Mouse (Mus musculus): ENCODE results near the gene Traf3ip1. TPM values are rescaled to one million over a fixed set of nuclear protein-coding genes. Genes with fewer than 3 reads are reported as not detected.

The Traf3ip1 gene
- total and polyA plus RNA-seq, 3 experiments = 13.6 to 19.6 TPM; not detected in 1

GRCm38 (mm10) chr1:91541042-91541592, 46.7 kb downstream of the Traf3ip1 start:
- Histone ChIP-seq H3K27ac (ENCODE audit: control insufficient read depth, low read depth, low read length) (peak overlapping the region; percentile 15), H3K9ac (ENCODE audit: control insufficient read depth, low read depth, low read length, poor library complexity, severe bottlenecking) (peak overlapping the region; percentile 66), H3K27me3 (ENCODE audit: control insufficient read depth in 1 of 2, insufficient read depth in 2 of 2, low read length in 2 of 2) (no peaks in the 10 kb centered on the region), H3K79me2 (ENCODE audit: control insufficient read depth, insufficient read depth, low read length, poor library complexity) (peaks cover 25% of the 10 kb centered on the region), H3K4me1 (ENCODE audit: control insufficient read depth in 1 of 2, insufficient read depth in 2 of 2, low read length in 2 of 2) (peaks cover 27 to 37% of the 10 kb centered on the region in 2 experiments), H3K4me3 (ENCODE audit: control insufficient read depth in 1 of 2, insufficient read depth in 1 of 2, low read depth in 2 of 2, low read length in 2 of 2) (peak overlapping the region; percentile 60 to 93), H3K36me3 (ENCODE audit: control insufficient read depth in 1 of 2, insufficient read depth in 2 of 2, low read length in 2 of 2) (peaks cover 15 to 39% of the 10 kb centered on the region in 2 experiments), H3K9me3 (replicated peaks; ENCODE audit: insufficient read depth, low read length) (no peaks in the 10 kb centered on the region)
- 0 out of 2 replicates have a peak, but pooled peaks have one; percentile 67 for TF ChIP-seq CHD1 (IDR thresholded peaks at IDR 0.05; ENCODE audit: low read depth, low read length)
- 0 out of 4 replicates have a peak, but pooled peaks of 1 of the 2 experiments have one; percentile 16 for TF ChIP-seq EP300 (IDR thresholded peaks at IDR 0.05; ENCODE audit: low read depth in 1 of 2, low read length in 2 of 2)
- peak; percentile 27; the same call in 1 of the 2 replicates for TF ChIP-seq MAX (IDR thresholded peaks at IDR 0.05; ENCODE audit: low read length)
- no peak for TF ChIP-seq POLR2AphosphoS5 (IDR thresholded peaks at IDR 0.05; ENCODE audit: borderline replicate concordance, low read depth, low read length)
- peak; percentile 27 for DNase-seq (ENCODE audit: low read depth, low spot score)

- H3K9ac ChIP-seq (ENCODE audit: control insufficient read depth, low read depth, low read length, poor library complexity, severe bottlenecking) = no peak overlapping the region
- TF ChIP-seq MAZ (IDR thresholded peaks at IDR 0.05; ENCODE audit: low read depth, low read length) (no peak), GATA1 (IDR thresholded peaks at IDR 0.05; ENCODE audit: low read depth, low read length) (peak; percentile 41; the same call in 1 of the 2 replicates)
- H3K4me1 ChIP-seq (ENCODE audit: control insufficient read depth in 1 of 2, insufficient read depth in 2 of 2, low read length in 2 of 2) = peaks cover 23 to 30% of the 10 kb centered on the region in 2 experiments
- peaks cover 25% of the 10 kb centered on the region for H3K79me2 ChIP-seq (ENCODE audit: control insufficient read depth, insufficient read depth, low read length, poor library complexity)
- H3K27ac ChIP-seq (ENCODE audit: control insufficient read depth, low read depth, low read length) = no peak overlapping the region
- DNase-seq (ENCODE audit: low read depth, low spot score) = peak; percentile 35
- no peaks in the 10 kb centered on the region for H3K27me3 ChIP-seq (ENCODE audit: control insufficient read depth in 1 of 2, insufficient read depth in 2 of 2, low read length in 2 of 2)
- no peak overlapping the region for H3K4me3 ChIP-seq (ENCODE audit: control insufficient read depth in 1 of 2, insufficient read depth in 1 of 2, low read depth in 2 of 2, low read length in 2 of 2)
- H3K9me3 ChIP-seq (replicated peaks; ENCODE audit: insufficient read depth, low read length) = no peaks in the 10 kb centered on the region
- H3K36me3 ChIP-seq (ENCODE audit: control insufficient read depth in 1 of 2, insufficient read depth in 2 of 2, low read length in 2 of 2) = peaks cover 22 to 29% of the 10 kb centered on the region in 2 experiments
Observed at GRCm38 (mm10) chr1:91543974-91544373, 49.5 kb downstream of the Traf3ip1 start.

GRCm38 (mm10) chr1:91545226-91545625, 50.8 kb downstream of the Traf3ip1 start:
- Histone ChIP-seq H3K27ac (ENCODE audit: control insufficient read depth, low read depth, low read length) (no peak overlapping the region), H3K27me3 (ENCODE audit: control insufficient read depth in 1 of 2, insufficient read depth in 2 of 2, low read length in 2 of 2) (no peaks in the 10 kb centered on the region), H3K36me3 (ENCODE audit: control insufficient read depth in 1 of 2, insufficient read depth in 2 of 2, low read length in 2 of 2) (peaks cover 22 to 24% of the 10 kb centered on the region in 2 experiments), H3K79me2 (ENCODE audit: control insufficient read depth, insufficient read depth, low read length, poor library complexity) (peaks cover 25% of the 10 kb centered on the region), H3K9me3 (replicated peaks; ENCODE audit: insufficient read depth, low read length) (no peaks in the 10 kb centered on the region), H3K4me1 (ENCODE audit: control insufficient read depth in 1 of 2, insufficient read depth in 2 of 2, low read length in 2 of 2) (peaks cover 22 to 23% of the 10 kb centered on the region in 2 experiments), H3K9ac (ENCODE audit: control insufficient read depth, low read depth, low read length, poor library complexity, severe bottlenecking) (no peak overlapping the region), H3K4me3 (ENCODE audit: control insufficient read depth in 1 of 2, insufficient read depth in 1 of 2, low read depth in 2 of 2, low read length in 2 of 2) (no peak overlapping the region)
- no peak for DNase-seq (ENCODE audit: low read depth, low spot score)
- no peak for TF ChIP-seq BHLHE40 (IDR thresholded peaks at IDR 0.05; ENCODE audit: borderline replicate concordance, low read depth, low read length)
- TF ChIP-seq MYC (IDR thresholded peaks at IDR 0.05; ENCODE audit: low read depth, low read length) = 0 out of 2 replicates have a peak, but pooled peaks have one; percentile 37
- TF ChIP-seq EP300 (IDR thresholded peaks at IDR 0.05; ENCODE audit: low read depth in 1 of 2, low read length in 2 of 2) = no peak
- TF ChIP-seq TAL1 (IDR thresholded peaks at IDR 0.05; ENCODE audit: low read length) = no peak
- no peak for TF ChIP-seq MYB (IDR thresholded peaks at IDR 0.05; ENCODE audit: low read depth, low read length)

All from MEL (cell line).